Mouse (Mus musculus) testis, adult 2 months (tissue): ENCODE measurements at regions not wholly inside any gene's neighbourhood (a gene's known extent, or its start where the extent isn't known, plus 50 kb on each side); places are given as distances from the start of the nearest gene placed in this dataset.

Experiments
- H3K27ac ChIP-seq: fragments of 200-500 bp; 2 replicates; pipeline ENCODE4 v1.5.1; 2012; ENCODE audit warnings: low read depth, low read length; ENCODE audit not compliant: control insufficient read depth, insufficient read depth
- H3K27me3 ChIP-seq: fragments of 200-500 bp; 2 replicates; pipeline ENCODE4 v1.6.1; 2012; ENCODE audit warnings: mild to moderate bottlenecking, low read length, moderate library complexity; ENCODE audit not compliant: control insufficient read depth, insufficient read depth
- H3K36me3 ChIP-seq: fragments of 200-500 bp; 2 replicates; pipeline ENCODE4 v1.6.1; 2012; ENCODE audit warnings: mild to moderate bottlenecking, low read length; ENCODE audit not compliant: control insufficient read depth, insufficient read depth
- H3K4me1 ChIP-seq: fragments of 200-500 bp; 2 replicates; pipeline ENCODE4 v1.6.1; 2012; ENCODE audit warnings: low read length; ENCODE audit not compliant: control insufficient read depth, insufficient read depth
- H3K4me3 ChIP-seq: fragments of 200-500 bp; 2 replicates; pipeline ENCODE4 v1.5.1; 2012; ENCODE audit warnings: low read depth, mild to moderate bottlenecking, low read length, moderate library complexity, mixed read lengths; ENCODE audit not compliant: control insufficient read depth
- CTCF ChIP-seq: fragments of 200-500 bp; IDR thresholded peaks from 2 replicates; pipeline ENCODE4 v1.5.1; 2012; ENCODE audit warnings: low read depth, mild to moderate bottlenecking, inconsistent platforms, low read length, moderate library complexity; ENCODE audit not compliant: control insufficient read depth, insufficient read depth, insufficient replicate concordance
- POLR2A ChIP-seq: fragments of 200-500 bp; IDR thresholded peaks from 2 replicates; pipeline ENCODE4 v1.6.1; 2012; ENCODE audit warnings: low read depth, mild to moderate bottlenecking, inconsistent platforms, low read length, moderate library complexity; ENCODE audit not compliant: control insufficient read depth

GRCm38 (mm10) chr3:66501865-66502264, 205.2 kb upstream of the Veph1 start:
- H3K36me3 ChIP-seq = no peaks in the 10 kb centered on the region
- H3K4me3 ChIP-seq = no peak overlapping the region
- no peaks in the 10 kb centered on the region for H3K27me3 ChIP-seq
- no peak overlapping the region for H3K27ac ChIP-seq
- TF ChIP-seq POLR2A (no peak), CTCF (no peak)
- no peaks in the 10 kb centered on the region for H3K4me1 ChIP-seq

DNA sequence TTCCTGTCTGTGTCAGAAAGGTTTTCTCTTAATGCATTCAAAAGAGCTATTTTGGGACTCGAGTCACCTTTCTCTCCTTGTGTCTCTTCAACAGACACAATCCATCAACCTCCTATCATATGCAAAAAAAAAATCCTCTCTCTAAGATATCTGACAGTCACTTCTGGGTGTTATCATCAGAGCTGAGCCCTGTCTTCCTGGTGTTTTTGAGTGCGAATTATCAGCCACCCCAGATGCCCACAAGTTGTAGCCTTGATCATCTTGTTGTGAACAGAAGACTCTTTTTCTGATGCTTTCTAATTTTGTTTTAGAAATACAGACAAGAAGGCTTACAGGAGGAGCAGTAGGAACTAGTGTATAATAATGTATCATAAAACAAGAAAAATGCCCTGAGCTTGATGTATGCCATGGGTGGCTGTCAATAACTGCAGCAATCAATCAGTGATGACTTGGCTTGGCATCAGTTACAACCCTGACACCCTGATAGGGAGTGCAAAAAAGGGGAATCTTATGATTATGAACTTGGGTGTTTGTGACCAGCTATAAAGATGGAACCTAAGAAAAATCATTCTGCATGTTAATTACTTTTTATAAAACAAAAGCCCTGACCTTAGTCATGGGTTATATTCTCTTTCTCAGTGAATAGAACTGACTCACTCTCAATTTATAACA, 197.9 kb upstream of the Veph1 start:
- H3K27ac ChIP-seq = no peak overlapping the region
- no peaks in the 10 kb centered on the region for H3K27me3 ChIP-seq
- H3K4me1 ChIP-seq = no peaks in the 10 kb centered on the region
- H3K36me3 ChIP-seq = no peaks in the 10 kb centered on the region
- no peak overlapping the region for H3K4me3 ChIP-seq
- TF ChIP-seq CTCF (no peak), POLR2A (no peak)

DNA sequence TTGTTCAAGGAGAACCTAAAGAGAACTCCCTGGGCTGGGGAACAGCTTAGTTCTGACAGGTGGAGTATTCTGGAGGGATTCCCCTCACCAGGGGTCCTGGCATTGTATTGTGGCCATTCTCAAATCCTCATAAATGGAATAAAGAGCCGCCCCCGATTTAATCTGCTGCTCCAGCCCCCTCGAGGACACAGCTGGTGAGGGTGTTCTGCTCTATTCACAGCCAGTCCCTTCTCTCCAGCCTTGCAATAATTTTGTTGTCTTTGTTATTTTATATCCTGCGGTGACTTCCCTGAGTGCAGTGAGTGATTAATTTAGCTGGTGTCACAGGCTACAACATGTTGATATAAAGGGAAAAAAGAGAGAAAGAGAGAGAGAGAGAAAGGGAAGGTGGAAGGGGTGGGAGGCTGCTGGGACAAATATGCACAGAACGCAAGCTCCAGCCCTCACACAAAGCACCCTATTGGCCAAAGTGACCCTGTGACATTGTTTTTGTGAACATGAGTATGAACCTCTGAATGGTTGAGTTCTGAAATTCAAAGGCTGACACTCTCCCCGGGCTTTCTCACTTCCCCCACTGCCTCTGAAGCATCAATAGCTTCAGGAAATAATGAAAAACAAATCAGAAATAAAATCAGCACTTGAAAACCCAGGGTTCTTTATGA, 194.2 kb upstream of the Veph1 start:
- Histone ChIP-seq H3K4me1 (no peaks in the 10 kb centered on the region), H3K27me3 (no peaks in the 10 kb centered on the region), H3K27ac (no peak overlapping the region), H3K4me3 (no peak overlapping the region), H3K36me3 (no peaks in the 10 kb centered on the region)
- no peak for TF ChIP-seq CTCF
- no peak for TF ChIP-seq POLR2A

DNA sequence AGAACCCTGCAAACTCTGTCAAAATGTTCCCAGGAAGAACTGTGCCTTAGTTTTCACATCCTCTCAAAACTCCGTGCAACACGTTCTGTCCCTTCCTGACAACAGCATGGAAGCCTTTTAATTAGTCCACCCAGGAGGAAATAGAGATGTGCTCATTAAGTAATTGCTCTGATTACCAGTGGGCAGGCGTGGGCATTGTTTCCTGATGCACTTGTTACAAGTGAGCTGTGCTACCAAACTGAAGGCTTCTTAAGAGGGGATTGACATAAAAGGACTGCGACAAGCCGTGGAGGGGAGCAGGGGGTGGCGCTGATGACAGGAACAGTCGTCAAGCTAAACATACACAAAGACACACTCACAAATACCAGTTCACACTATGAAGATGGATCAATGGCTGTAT, 192.1 kb upstream of the Veph1 start:
- TF ChIP-seq CTCF = no peak
- TF ChIP-seq POLR2A = no peak
- Histone ChIP-seq H3K27me3 (no peaks in the 10 kb centered on the region), H3K27ac (no peak overlapping the region), H3K4me1 (no peaks in the 10 kb centered on the region), H3K36me3 (no peaks in the 10 kb centered on the region), H3K4me3 (no peak overlapping the region)

GRCm38 (mm10) chr3:66486658-66487057, 190.0 kb upstream of the Veph1 start:
- H3K27ac ChIP-seq = no peak overlapping the region
- H3K4me3 ChIP-seq = no peak overlapping the region
- no peak for TF ChIP-seq CTCF
- TF ChIP-seq POLR2A = no peak
- H3K27me3 ChIP-seq = no peaks in the 10 kb centered on the region
- no peaks in the 10 kb centered on the region for H3K4me1 ChIP-seq
- no peaks in the 10 kb centered on the region for H3K36me3 ChIP-seq

- Histone ChIP-seq H3K27ac (no peak overlapping the region), H3K27me3 (no peaks in the 10 kb centered on the region), H3K4me1 (no peaks in the 10 kb centered on the region), H3K36me3 (no peaks in the 10 kb centered on the region), H3K4me3 (no peak overlapping the region)
- TF ChIP-seq CTCF (no peak), POLR2A (no peak)
These were observed 189.5 kb upstream of the Veph1 start for GRCm38 (mm10) chr3:66486184-66486583.

- no peak overlapping the region for H3K27ac ChIP-seq
- H3K36me3 ChIP-seq = no peaks in the 10 kb centered on the region
- H3K27me3 ChIP-seq = no peaks in the 10 kb centered on the region
- no peak for TF ChIP-seq CTCF
- TF ChIP-seq POLR2A = no peak
- no peak overlapping the region for H3K4me3 ChIP-seq
- H3K4me1 ChIP-seq = no peaks in the 10 kb centered on the region
These were observed 184.1 kb upstream of the Veph1 start for GRCm38 (mm10) chr3:66480718-66481117.
